Mouse (Mus musculus) lung, embryonic 16.5 days (tissue): ENCODE measurements at regions not wholly inside any gene's neighbourhood (a gene's known extent, or its start where the extent isn't known, plus 50 kb on each side); places are given as distances from the start of the nearest gene placed in this dataset.
A peak's percentile ranks its signal among the peaks of the same experiment; 100 is the strongest.

Source experiments
- ATAC-seq: fragments of 200-750 bp; cut with Nextera tagmentation; 2 replicates; pipeline ENCODE4 v1.8.0; 2017; ENCODE audit warnings: low read depth, mild to moderate bottlenecking, moderate library complexity
- H3K27ac ChIP-seq: fragments of 300-500 bp; sonication (generic); 2 replicates; pipeline ENCODE4 v1.5.1; 2014; ENCODE audit warnings: mild to moderate bottlenecking, control low read depth, low read length
- H3K27me3 ChIP-seq: fragments of 300-500 bp; sonication (generic); 2 replicates; pipeline ENCODE4 v1.6.1; 2014; ENCODE audit warnings: low read depth, low read length, mixed read lengths; ENCODE audit not compliant: control insufficient read depth, insufficient read depth
- H3K36me3 ChIP-seq: fragments of 300-500 bp; sonication (generic); 2 replicates; pipeline ENCODE4 v1.6.1; 2014; ENCODE audit warnings: low read length; ENCODE audit not compliant: control insufficient read depth, insufficient read depth
- H3K4me1 ChIP-seq: fragments of 300-500 bp; sonication (generic); replicated peaks from 2 replicates; pipeline ENCODE4 v1.6.1; 2014; ENCODE audit warnings: low read length, mixed read lengths; ENCODE audit not compliant: control insufficient read depth, insufficient read depth
- H3K4me2 ChIP-seq: fragments of 300-500 bp; sonication (generic); 2 replicates; pipeline ENCODE4 v1.6.1; 2014; ENCODE audit warnings: low read depth, low read length, control low read depth
- H3K4me3 ChIP-seq: fragments of 300-500 bp; sonication (generic); 2 replicates; pipeline ENCODE4 v1.5.1; 2014; ENCODE audit warnings: mild to moderate bottlenecking, low read length, control low read depth
- H3K9ac ChIP-seq: fragments of 300-500 bp; sonication (generic); 2 replicates; pipeline ENCODE4 v1.6.1; 2014; ENCODE audit warnings: low read length, control low read depth
- H3K9me3 ChIP-seq: fragments of 300-500 bp; sonication (generic); 2 replicates; pipeline ENCODE4 v1.6.1; 2016; ENCODE audit warnings: low read length; ENCODE audit not compliant: control insufficient read depth
- WGBS: fragments of 180-500 bp; shearing (Covaris S2); extraction: QIAGEN DNeasy Blood & Tissue Kit; methylation state at CpG from one replicate; pipeline ENCODE4 v1.1.7; 2014; 5-methylcytosine and 5-hydroxymethylcytosine counted together

DNA sequence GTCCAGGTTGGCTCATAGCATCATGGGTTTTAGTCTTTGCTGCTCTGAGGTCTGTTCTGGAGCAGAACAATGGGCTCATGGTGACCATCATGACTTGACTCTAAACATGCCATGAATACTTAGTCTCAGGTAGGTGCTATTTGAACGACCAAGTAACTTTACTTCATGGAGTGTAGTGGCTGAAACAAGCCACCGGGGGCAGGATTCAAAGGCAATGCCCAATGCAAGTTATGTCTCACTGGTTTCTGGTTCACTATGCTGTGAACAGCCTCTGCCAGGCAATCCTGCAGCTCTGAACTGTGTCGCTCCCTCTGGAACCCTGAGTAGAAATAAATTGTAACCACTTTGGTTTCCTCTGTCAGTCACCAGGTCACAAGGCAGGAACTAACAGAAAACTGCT, 65.8 kb upstream of the Gm26897 start:
- ATAC-seq, result no peak
- H3K36me3 ChIP-seq, result no peaks in the 10 kb centered on the region
- peaks cover 3% of the 10 kb centered on the region; the same call in 1 of the 2 replicates for H3K9me3 ChIP-seq
- 67% methylated on average over 3 of the region's 3 CpGs for WGBS
- no peak overlapping the region for H3K27ac ChIP-seq
- no peaks in the 10 kb centered on the region for H3K27me3 ChIP-seq
- peaks cover 10% of the 10 kb centered on the region for H3K4me1 ChIP-seq
- H3K9ac ChIP-seq, result no peak overlapping the region
- no peak overlapping the region for H3K4me2 ChIP-seq
- no peak overlapping the region for H3K4me3 ChIP-seq

DNA sequence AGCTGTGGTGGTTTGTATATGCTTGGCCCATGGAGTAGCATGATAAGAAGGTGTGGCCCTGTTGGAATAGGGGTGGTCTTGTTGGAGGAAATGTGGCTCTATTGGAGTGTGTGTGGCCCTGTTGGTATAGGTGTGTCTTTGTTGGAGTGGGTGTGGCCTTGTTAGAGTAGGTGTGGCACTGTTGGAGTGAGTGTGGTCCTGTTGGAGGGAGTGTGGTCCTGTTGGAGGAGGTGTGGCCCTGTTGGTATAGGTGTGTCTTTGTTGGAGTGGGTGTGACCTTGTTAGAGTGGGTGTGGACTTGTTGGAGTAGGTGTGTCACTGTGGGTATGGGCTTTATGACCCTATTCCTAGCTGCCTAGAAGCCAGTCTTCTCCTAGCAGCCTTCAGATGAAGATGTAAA, 64.6 kb upstream of the Gm26897 start:
- no peaks in the 10 kb centered on the region for H3K36me3 ChIP-seq
- no peak for ATAC-seq
- no peak overlapping the region for H3K9ac ChIP-seq
- H3K4me3 ChIP-seq, result no peak overlapping the region
- no peak overlapping the region for H3K4me2 ChIP-seq
- peaks cover 3% of the 10 kb centered on the region; the same call in 1 of the 2 replicates for H3K9me3 ChIP-seq
- no peaks in the 10 kb centered on the region for H3K27me3 ChIP-seq
- no peak overlapping the region for H3K27ac ChIP-seq
- peaks cover 10% of the 10 kb centered on the region for H3K4me1 ChIP-seq

DNA sequence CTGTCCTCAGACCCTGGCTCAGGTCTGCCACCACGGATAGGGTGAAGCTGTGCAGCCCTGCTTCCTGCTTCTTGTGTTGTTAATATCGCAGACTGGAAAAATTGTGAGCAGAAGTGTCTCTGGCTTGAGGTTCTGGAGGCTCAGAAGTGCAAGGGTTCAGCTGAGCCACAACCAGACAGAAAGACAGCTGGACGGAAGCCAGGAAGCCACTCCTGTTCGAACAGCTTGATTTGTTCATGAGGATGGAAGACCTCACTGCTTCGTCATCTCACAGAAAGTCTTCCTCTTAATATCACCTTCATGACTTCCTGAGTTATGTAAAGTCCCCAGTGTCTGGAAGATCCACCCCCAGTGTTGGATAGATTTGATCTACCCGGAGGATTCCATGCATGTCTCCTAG, 62.0 kb upstream of the Gm26897 start:
- WGBS, result 36% methylated on average over 6 of the region's 6 CpGs
- Histone ChIP-seq H3K4me2 (no peak overlapping the region), H3K36me3 (no peaks in the 10 kb centered on the region), H3K9me3 (peaks cover 3% of the 10 kb centered on the region; the same call in 1 of the 2 replicates), H3K9ac (no peak overlapping the region), H3K27ac (no peak overlapping the region), H3K4me1 (peaks cover 30% of the 10 kb centered on the region), H3K4me3 (no peak overlapping the region), H3K27me3 (no peaks in the 10 kb centered on the region)
- ATAC-seq, result no peak

DNA sequence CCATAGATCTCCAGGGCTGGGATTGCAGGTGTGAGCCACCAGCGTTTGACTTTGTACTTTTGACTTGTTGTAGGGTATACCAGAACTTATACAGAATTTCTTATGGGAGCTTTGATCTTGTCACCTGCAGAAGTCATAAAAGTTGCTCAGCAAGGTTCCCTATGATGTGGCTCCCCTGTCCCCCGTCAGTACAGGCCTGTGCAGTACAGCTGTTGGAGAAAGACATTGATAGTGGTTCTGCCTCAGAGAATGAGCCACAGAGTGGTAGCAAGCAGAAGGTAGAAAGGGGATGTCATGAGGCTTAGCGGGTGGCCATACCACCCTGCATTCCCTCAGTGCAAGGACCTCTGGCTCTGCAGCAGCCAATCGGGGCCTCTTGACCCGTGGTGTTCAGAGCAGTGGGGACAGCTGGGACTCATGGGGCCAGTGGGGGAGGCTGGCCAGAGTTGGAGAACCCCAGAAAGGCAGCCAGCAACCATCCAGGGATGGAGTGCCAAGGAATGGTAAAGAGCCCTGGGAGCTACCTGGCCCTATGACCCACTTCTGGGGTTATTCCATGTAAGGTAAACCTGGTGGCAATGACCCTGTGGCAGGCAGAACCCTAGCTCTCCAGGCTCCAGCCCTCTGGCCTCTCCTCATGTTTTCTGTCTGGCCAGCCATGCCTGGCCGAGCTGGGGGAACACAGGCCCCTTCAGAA, 58.6 kb upstream of the Gm26897 start:
- WGBS, result 35% methylated on average over 6 of the region's 6 CpGs

DNA sequence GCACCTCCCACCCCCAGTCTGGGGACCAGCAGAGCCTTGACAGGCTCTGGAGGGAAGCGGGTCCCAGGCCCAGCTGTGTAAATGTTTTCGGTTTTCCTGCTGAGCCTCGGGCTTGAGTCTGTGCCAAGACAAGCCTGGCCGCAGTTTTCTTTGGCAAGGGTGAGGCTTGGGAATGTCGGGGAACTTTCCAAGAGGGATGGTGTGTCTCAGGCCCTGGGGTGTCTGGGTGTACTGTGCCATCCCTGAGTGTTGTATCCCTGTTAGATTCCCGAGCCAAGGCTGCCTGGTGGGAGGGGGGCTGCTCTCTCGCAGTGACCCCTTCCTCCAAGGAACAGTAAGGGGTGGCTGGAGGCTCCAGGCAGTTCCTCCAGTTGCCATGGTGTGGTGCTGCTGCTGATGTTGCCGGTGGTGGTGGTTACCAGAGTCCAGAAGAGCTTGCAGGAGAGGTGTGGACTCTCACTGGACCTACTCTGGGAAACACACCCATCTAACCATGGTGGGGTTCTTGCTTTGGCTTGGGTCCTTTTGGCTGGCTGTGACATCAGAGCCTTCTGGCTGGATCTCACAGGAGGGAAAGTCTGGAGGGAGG, 58.0 kb upstream of the Gm26897 start:
- Histone ChIP-seq H3K9ac (peak overlapping the region; percentile 39; the same call in 1 of the 2 replicates), H3K4me2 (peak overlapping the region; percentile 17; the same call in 1 of the 2 replicates), H3K36me3 (no peaks in the 10 kb centered on the region), H3K4me1 (peaks cover 35% of the 10 kb centered on the region), H3K27me3 (no peaks in the 10 kb centered on the region), H3K9me3 (no peaks in the 10 kb centered on the region), H3K4me3 (no peak overlapping the region), H3K27ac (peak overlapping the region; percentile 95)
- ATAC-seq, result peak; percentile 91
- WGBS, result 2% methylated on average over 8 of the region's 8 CpGs

More for the DNA sequence above, 58.6 kb upstream of the Gm26897 start:
- peak; percentile 35 for ATAC-seq
- Histone ChIP-seq H3K36me3 (no peaks in the 10 kb centered on the region), H3K4me3 (no peak overlapping the region), H3K9ac (peak overlapping the region; percentile 39), H3K4me1 (peaks cover 35% of the 10 kb centered on the region), H3K4me2 (0 out of 2 replicates have a peak overlapping the region, but pooled peaks have one; percentile 11), H3K9me3 (no peaks in the 10 kb centered on the region), H3K27ac (peak overlapping the region; percentile 95), H3K27me3 (no peaks in the 10 kb centered on the region)

DNA sequence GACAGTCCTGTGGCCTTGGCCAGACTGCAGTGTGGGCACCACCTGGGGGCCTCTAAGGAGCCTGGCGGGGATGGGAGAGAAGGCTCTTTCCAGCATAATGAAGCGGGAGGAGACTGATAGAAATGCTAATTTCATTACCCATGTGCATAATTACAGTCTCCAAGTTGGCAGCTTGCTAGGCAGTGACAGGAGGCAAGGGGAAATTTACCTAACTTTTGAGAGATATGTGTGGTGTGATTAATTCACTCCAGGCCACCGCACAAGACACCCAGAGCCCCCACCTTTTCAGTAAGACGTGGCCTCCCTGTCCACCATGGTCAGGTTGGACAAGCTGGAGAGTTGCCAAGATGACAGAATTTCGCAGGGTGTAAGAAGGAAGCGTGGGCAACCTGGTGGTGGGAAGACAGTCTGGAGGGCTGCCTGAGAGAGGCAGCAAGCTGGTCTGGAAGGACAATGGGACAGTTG, 55.8 kb upstream of the Gm26897 start:
- no peak overlapping the region for H3K9ac ChIP-seq
- no peaks in the 10 kb centered on the region for H3K27me3 ChIP-seq
- H3K36me3 ChIP-seq, result no peaks in the 10 kb centered on the region
- ATAC-seq, result no peak
- no peaks in the 10 kb centered on the region for H3K9me3 ChIP-seq
- no peak overlapping the region for H3K4me2 ChIP-seq
- peaks cover 24% of the 10 kb centered on the region for H3K4me1 ChIP-seq
- H3K4me3 ChIP-seq, result no peak overlapping the region
- no peak overlapping the region for H3K27ac ChIP-seq
- WGBS, result 57% methylated on average over 6 of the region's 6 CpGs

DNA sequence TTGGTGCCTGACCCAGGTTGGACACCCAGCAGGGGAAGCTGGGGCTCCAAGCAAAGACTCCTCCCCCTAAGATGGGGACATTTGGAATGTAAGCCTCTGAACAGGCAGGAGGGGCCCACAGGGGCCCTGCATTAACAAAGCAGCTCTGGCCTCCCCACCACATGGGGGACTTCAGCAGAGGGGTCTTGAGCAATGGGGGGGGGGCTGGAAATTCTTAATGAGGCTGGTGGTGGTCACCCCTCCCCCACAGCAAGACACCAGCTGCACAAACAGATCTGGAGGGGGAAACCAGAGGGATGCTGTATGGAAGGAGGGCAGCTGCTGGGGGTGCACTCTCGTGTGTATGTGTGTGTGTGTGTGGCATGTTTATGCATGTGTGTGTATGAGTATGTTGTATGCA, 55.2 kb upstream of the Gm26897 start:
- no peaks in the 10 kb centered on the region for H3K27me3 ChIP-seq
- H3K36me3 ChIP-seq, result no peaks in the 10 kb centered on the region
- H3K9ac ChIP-seq, result no peak overlapping the region
- no peak overlapping the region for H3K27ac ChIP-seq
- H3K9me3 ChIP-seq, result no peaks in the 10 kb centered on the region
- H3K4me2 ChIP-seq, result no peak overlapping the region
- H3K4me1 ChIP-seq, result peaks cover 24% of the 10 kb centered on the region
- no peak for ATAC-seq
- 42% methylated on average over 1 of the region's 1 CpGs for WGBS
- no peak overlapping the region for H3K4me3 ChIP-seq

DNA sequence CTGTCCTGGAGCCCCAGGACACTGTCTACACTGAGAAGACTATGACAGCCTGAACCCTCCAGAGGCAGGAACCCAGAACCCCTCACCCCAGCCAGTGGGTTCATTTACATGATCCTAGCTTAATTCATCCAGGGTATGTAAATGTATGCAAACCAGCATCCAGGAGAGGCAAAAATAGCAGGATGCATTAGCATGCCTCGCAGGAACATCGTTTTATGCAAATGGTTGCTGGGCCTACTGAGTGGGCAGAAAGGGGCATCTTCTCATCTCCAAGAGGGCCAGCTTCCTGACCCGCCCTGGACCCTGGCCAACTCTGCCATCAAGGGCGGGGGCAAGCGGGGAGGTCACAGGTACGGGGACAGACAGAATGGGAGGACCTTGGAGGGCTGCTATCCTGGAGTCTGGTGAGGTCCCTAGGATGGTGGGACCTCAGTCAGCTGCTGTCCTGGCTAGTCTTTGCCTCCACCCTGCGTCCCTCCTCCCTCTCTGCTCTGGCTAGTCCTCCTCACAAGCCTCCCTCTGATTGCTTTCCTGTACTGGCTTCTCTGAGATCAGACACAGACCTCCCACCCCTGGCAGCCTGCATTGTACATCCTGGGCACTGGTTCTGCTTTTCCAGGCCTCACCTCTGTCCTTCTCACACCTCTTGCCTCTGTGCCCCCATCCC, 52.2 kb upstream of the Gm26897 start:
- ATAC-seq, result no peak
- H3K4me3 ChIP-seq, result no peak overlapping the region
- no peak overlapping the region for H3K9ac ChIP-seq
- H3K4me2 ChIP-seq, result no peak overlapping the region
- WGBS, result 54% methylated on average over 7 of the region's 7 CpGs
- H3K36me3 ChIP-seq, result no peaks in the 10 kb centered on the region
- H3K27me3 ChIP-seq, result no peaks in the 10 kb centered on the region
- no peak overlapping the region for H3K27ac ChIP-seq
- peaks cover 6% of the 10 kb centered on the region for H3K4me1 ChIP-seq
- H3K9me3 ChIP-seq, result no peaks in the 10 kb centered on the region

DNA sequence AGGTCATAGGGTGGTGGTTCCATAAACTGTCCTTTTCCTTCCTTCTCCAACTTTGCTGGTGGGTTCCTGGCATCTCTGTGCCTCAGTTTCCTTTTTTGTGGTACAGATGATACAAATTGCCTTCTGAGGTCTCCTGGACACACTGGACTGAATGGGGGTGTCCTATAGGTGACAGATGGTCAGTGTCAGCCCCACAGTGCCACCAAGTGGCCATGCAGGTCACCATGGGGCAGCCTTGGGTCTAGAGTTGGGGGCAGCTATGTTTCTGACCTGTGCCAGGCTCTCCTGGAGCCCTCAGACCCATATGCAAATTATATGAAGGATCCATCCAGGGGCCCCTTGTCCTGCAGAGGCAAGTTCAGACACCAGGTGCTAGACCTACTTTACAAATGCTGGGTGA, 50.8 kb upstream of the Gm26897 start:
- H3K27me3 ChIP-seq, result no peaks in the 10 kb centered on the region

More for the DNA sequence above, 50.8 kb upstream of the Gm26897 start:
- no peaks in the 10 kb centered on the region for H3K9me3 ChIP-seq
- no peak overlapping the region for H3K9ac ChIP-seq
- 0 out of 2 replicates have a peak, but pooled peaks have one; percentile 34 for ATAC-seq
- no peak overlapping the region for H3K4me3 ChIP-seq
- no peak overlapping the region for H3K27ac ChIP-seq
- H3K4me1 ChIP-seq, result peaks cover 4% of the 10 kb centered on the region; the same call in 1 of the 2 replicates
- no peaks in the 10 kb centered on the region for H3K36me3 ChIP-seq
- no peak overlapping the region for H3K4me2 ChIP-seq
